Comparison of ENCODE assay signal across 8 mouse cellular contexts in genomic region chr7:16309318-16310019, GRCm38 (mm10). TPM values are rescaled to one million over a fixed set of nuclear protein-coding genes. Genes with fewer than 3 reads are reported as not detected.
A peak's percentile ranks its signal among the peaks of the same experiment; 100 is the strongest.
DNase-seq lines count a peak whose midpoint lies in the region; ATAC-seq lines count a peak whose summit lies in the region.

No protein-coding gene starts in this region.

- ATAC-seq in frontal cortex, adult (ENCODE audit: low TSS enrichment), result peak; percentile 11

- no peaks in the 10 kb centered on the region for H3K36me3 ChIP-seq in hindbrain, embryonic 10.5 days

- peak overlapping the region; percentile 95 for H3K4me3 ChIP-seq in hindbrain, embryonic 10.5 days

- peak; percentile 89 for DNase-seq in NIH3T3 (ENCODE audit: low read depth)
- DNase-seq in cerebellum, adult 9-10 months, result peak; percentile 89
- peak; percentile 71 for DNase-seq in hindbrain, embryonic 10.5 days (ENCODE audit: low spot score)
- DNase-seq in layer of hippocampus, postnatal 14 days (ENCODE audit: low spot score in 2 of 2), result peak; percentile 81 to 86
- DNase-seq in lung, postnatal 36 days, result peak; percentile 93
- DNase-seq in retina, embryonic 14.5 days (ENCODE audit: low spot score), result peak; percentile 79
- peak; percentile 87 to 92 for DNase-seq in urinary bladder, adult 18-20 months (ENCODE audit: low spot score in 2 of 2)

- H3K4me1 ChIP-seq in hindbrain, embryonic 10.5 days (replicated peaks), result peaks cover 61% of the 10 kb centered on the region

- WGBS in hindbrain, embryonic 10.5 days, result 1% methylated on average over 61 of the region's 61 CpGs

- peak overlapping the region; percentile 100 for H3K27ac ChIP-seq in hindbrain, embryonic 10.5 days

- H3K9me3 ChIP-seq in hindbrain, embryonic 10.5 days, result no peaks in the 10 kb centered on the region

- no peaks in the 10 kb centered on the region for H3K27me3 ChIP-seq in hindbrain, embryonic 10.5 days (ENCODE audit: insufficient read depth, poor library complexity, severe bottlenecking)

RNA-seq across cellular contexts. Expression of gene Bbc3, which starts 1.3 kb away (rescaled TPM):
- polyA plus RNA-seq in hindbrain, embryonic 10.5 days (2016; fragmentation: Nextera tagmentation; extraction: Ambion mirVana), result 17.6 and 19.1 TPM in 2 replicates
- total RNA-seq in layer of hippocampus, postnatal 14 days (2021), result 10 to 100 TPM; 16.6 to 20.4 TPM

RNA-seq across cellular contexts. Expression of gene Ccdc9, which starts 22.9 kb away (rescaled TPM):
- polyA plus RNA-seq in hindbrain, embryonic 10.5 days (2016; fragmentation: Nextera tagmentation; extraction: Ambion mirVana), result 32.2 and 37.4 TPM in 2 replicates
- total RNA-seq in layer of hippocampus, postnatal 14 days (2021), result 10 to 100 TPM; 84.3 to 84.5 TPM

RNA-seq across cellular contexts. Expression of gene Inafm1, which starts 36.1 kb away (rescaled TPM):
- 7.7 and 13.0 TPM in 2 replicates for polyA plus RNA-seq in hindbrain, embryonic 10.5 days (2016; fragmentation: Nextera tagmentation; extraction: Ambion mirVana)
- 10 to 100 TPM; 28.1 to 31.2 TPM for total RNA-seq in layer of hippocampus, postnatal 14 days (2021)

RNA-seq across cellular contexts. Expression of gene C5ar1, which starts 50.1 kb away (rescaled TPM):
- 0.96 and 0.97 TPM in 2 replicates for polyA plus RNA-seq in hindbrain, embryonic 10.5 days (2016; fragmentation: Nextera tagmentation; extraction: Ambion mirVana)
- total RNA-seq in layer of hippocampus, postnatal 14 days (2021), result 1 to 10 TPM in 1 of 2 experiments, under 1 TPM in 1; 0.74 to 2.0 TPM

Comparison
In these comparisons a context has a peak if more than half of its experiments do, and no peak if none do; other contexts are left out.
1. Peak in every context shown above with its lines: DNase-seq, ATAC-seq, H3K4me3 ChIP-seq and H3K27ac ChIP-seq.